Comparison of ENCODE assay signal across 36 mouse cellular contexts in genomic region chr11:35844299-35844698, GRCm38 (mm10). TPM values are rescaled to one million over a fixed set of nuclear protein-coding genes. Genes with fewer than 3 reads are reported as not detected.
DNase-seq lines count a peak whose midpoint lies in the region; ATAC-seq and TF ChIP-seq lines count a peak whose summit lies in the region.
"Had no signal": no experiment of that assay in that cellular context is flagged by ENCODE, and none has a peak within 500 bp of the region (broad histone marks: within the 10 kb centered on the region; RNA-seq: fewer than 3 reads in every experiment).

No protein-coding gene starts in this region.

- H3K36me3 ChIP-seq in midbrain, embryonic 13.5 days = peaks cover 38% of the 10 kb centered on the region
- 0 out of 2 replicates have a peak, but pooled peaks cover 3% of the 10 kb centered on the region for H3K36me3 ChIP-seq in midbrain, embryonic 16.5 days (ENCODE audit: control insufficient read depth, insufficient read depth, low read length)
- H3K36me3 ChIP-seq: embryonic facial prominence, embryonic 15.5 days; G1E; liver, embryonic 12.5 days had no signal

- TF ChIP-seq CTCF in Patski (IDR thresholded peaks at IDR 0.05) = no peak

- H3K9ac ChIP-seq in midbrain, embryonic 13.5 days (replicated peaks) = no peak overlapping the region
- H3K9ac ChIP-seq in midbrain, embryonic 16.5 days (ENCODE audit: low read depth, low read length) = no peak overlapping the region
- H3K9ac ChIP-seq: embryonic facial prominence, embryonic 15.5 days; forebrain, embryonic 15.5 days; liver, embryonic 12.5 days; liver, postnatal 0 days had no signal

- 0 out of 2 replicates have a peak overlapping the region, but pooled peaks have one; percentile 19 for H3K27ac ChIP-seq in midbrain, embryonic 13.5 days
- H3K27ac ChIP-seq in midbrain, embryonic 16.5 days (ENCODE audit: low read length) = no peak overlapping the region
- H3K27ac ChIP-seq: embryonic facial prominence, embryonic 10.5 days; embryonic facial prominence, embryonic 15.5 days; forebrain, embryonic 15.5 days; heart, adult 2 months; hindbrain, postnatal 0 days; liver, embryonic 12.5 days had no signal

- CTCF ChIA-PET in Patski (lab: Charles Lee) = interaction anchor here (1.3 kb wide), 1 partner anchor 8 kb away, joined by 6 read pairs; no protein-coding TSS in a partner anchor

- ATAC-seq in midbrain, embryonic 13.5 days = no peak
- no peak for ATAC-seq in midbrain, embryonic 16.5 days
- peak; percentile 78 for ATAC-seq in Patski
- ATAC-seq: forebrain, embryonic 15.5 days; hindbrain, postnatal 0 days; intestine, embryonic 16.5 days; liver, embryonic 12.5 days; liver, postnatal 0 days had no signal

- POLR2A ChIA-PET in Patski (lab: Charles Lee) = no interaction called here

- no peaks in the 10 kb centered on the region for H3K4me1 ChIP-seq in midbrain, embryonic 13.5 days (replicated peaks)
- no peaks in the 10 kb centered on the region; the same call in 1 of the 2 replicates for H3K4me1 ChIP-seq in midbrain, embryonic 16.5 days (ENCODE audit: control insufficient read depth, insufficient read depth, low read length)
- H3K4me1 ChIP-seq: embryonic facial prominence, embryonic 10.5 days; embryonic facial prominence, embryonic 15.5 days; forebrain, embryonic 15.5 days had no signal

- H3K4me2 ChIP-seq in midbrain, embryonic 13.5 days (replicated peaks) = no peak overlapping the region
- H3K4me2 ChIP-seq in midbrain, embryonic 16.5 days (ENCODE audit: low read length) = no peak overlapping the region
- H3K4me2 ChIP-seq: embryonic facial prominence, embryonic 15.5 days; forebrain, embryonic 15.5 days; liver, embryonic 12.5 days had no signal

- no peak overlapping the region for H3K4me3 ChIP-seq in midbrain, embryonic 13.5 days (replicated peaks)
- H3K4me3 ChIP-seq in midbrain, embryonic 16.5 days (ENCODE audit: low read depth, low read length) = no peak overlapping the region
- H3K4me3 ChIP-seq: embryonic facial prominence, embryonic 10.5 days; embryonic facial prominence, embryonic 15.5 days; forebrain, embryonic 15.5 days; heart, adult 2 months; liver, embryonic 12.5 days had no signal

- in situ Hi-C loops in Patski (cut with MboI; ENCODE audit: low pct_unique_long_range_greater_than_20kb) = no loop called here

- DNase-seq in adrenal gland, postnatal 14 days = peak; percentile 26
- DNase-seq in adrenal gland, adult 18-20 months (ENCODE audit: low spot score in 2 of 2) = no peak
- no peak for DNase-seq in Patski (ENCODE audit: low read depth, low spot score)
- DNase-seq in cerebellum, adult 18-20 months = no peak
- no peak for DNase-seq in retina, embryonic 14.5 days (ENCODE audit: low spot score)
- DNase-seq: B cell, adult 2 months; cerebellum, adult 8-10 months; cerebellum, postnatal 25 days; heart, adult 2 months; heart, postnatal 14 days; kidney, adult 8-10 months; kidney, postnatal 10 days; layer of hippocampus, postnatal 36 days; left cerebral cortex, postnatal 4 days; liver, postnatal 0 days; lung, postnatal 36 days; midbrain, embryonic 14.5 days; right cerebral cortex, adult 18-20 months; spleen, adult 18-20 months; thymus, adult 2 months; thymus, postnatal 36 days had no signal

- H3K27me3 ChIP-seq in midbrain, embryonic 13.5 days = no peaks in the 10 kb centered on the region
- H3K27me3 ChIP-seq in midbrain, embryonic 16.5 days (ENCODE audit: control insufficient read depth, insufficient read depth, low read depth, low read length) = no peaks in the 10 kb centered on the region
- no peaks in the 10 kb centered on the region for H3K27me3 ChIP-seq in Patski
- H3K27me3 ChIP-seq: CH12.LX; embryonic facial prominence, embryonic 15.5 days; forebrain, embryonic 15.5 days; liver, embryonic 12.5 days had no signal

- H3K9me3 ChIP-seq in midbrain, embryonic 13.5 days = no peaks in the 10 kb centered on the region
- H3K9me3 ChIP-seq in midbrain, embryonic 16.5 days (replicated peaks; ENCODE audit: control insufficient read depth, low read length, poor library complexity, severe bottlenecking) = no peaks in the 10 kb centered on the region
- H3K9me3 ChIP-seq: embryonic facial prominence, embryonic 10.5 days; embryonic facial prominence, embryonic 15.5 days; forebrain, embryonic 15.5 days; G1E; liver, embryonic 12.5 days had no signal

- 92% methylated on average over 9 of the region's 9 CpGs for WGBS in midbrain, embryonic 13.5 days
- whole genome bisulfite sequencing in midbrain, embryonic 16.5 days = 91% methylated on average over 9 of the region's 9 CpGs

RNA-seq across cellular contexts. Expression of gene Rars, which starts 10.0 kb away (rescaled TPM):
- 64.7 and 75.4 TPM in 2 replicates for total RNA-seq in adrenal gland, postnatal 14 days (2021)
- total RNA-seq in adrenal gland, adult 18-20 months (2021) = 10 to 100 TPM; 62.2 to 67.7 TPM
- 74.0 and 80.0 TPM in 2 replicates for polyA plus RNA-seq in midbrain, embryonic 13.5 days (2015; fragmentation: Nextera tagmentation; extraction: Ambion mirVana)
- polyA plus RNA-seq in midbrain, embryonic 16.5 days (2015; fragmentation: Nextera tagmentation; extraction: Ambion mirVana) = 70.2 and 71.9 TPM in 2 replicates
- 123 TPM for polyA plus RNA-seq in Patski (2021)

RNA-seq across cellular contexts. Expression of gene Fbll1, which starts 45.6 kb away (rescaled TPM):
- 0.67 and 0.83 TPM in 2 replicates for total RNA-seq in adrenal gland, postnatal 14 days (2021)
- total RNA-seq in adrenal gland, adult 18-20 months (2021) = under 1 TPM; 0.32 to 0.46 TPM
- 8.6 and 13.2 TPM in 2 replicates for polyA plus RNA-seq in midbrain, embryonic 13.5 days (2015; fragmentation: Nextera tagmentation; extraction: Ambion mirVana)
- 18.9 and 20.5 TPM in 2 replicates for polyA plus RNA-seq in midbrain, embryonic 16.5 days (2015; fragmentation: Nextera tagmentation; extraction: Ambion mirVana)
- polyA plus RNA-seq in Patski (2021) = not detected
- total RNA-seq: CH12.LX; gastrocnemius, adult 8-10 months; gastrocnemius, postnatal 4 days; heart, adult 2 months; heart, postnatal 14 days; megakaryocyte, adult 5-6 weeks; neutrophil, adult 5-6 weeks had no signal
- polyA plus RNA-seq: G1E; heart, adult 2 months; liver, embryonic 12.5 days; liver, postnatal 0 days; lung, embryonic 16.5 days had no signal
